26 mouse cellular contexts compared by ENCODE assay signal in genomic region chr13:24398488-24398887, GRCm38 (mm10).
DNase-seq lines count a peak whose midpoint lies in the region; ATAC-seq lines count a peak whose summit lies in the region.
"Had no signal": no experiment of that assay in that cellular context is flagged by ENCODE, and none has a peak within 500 bp of the region (broad histone marks: within the 10 kb centered on the region; RNA-seq: fewer than 3 reads in every experiment).

No protein-coding gene starts in this region.

- no peaks in the 10 kb centered on the region for H3K9me3 ChIP-seq in liver, embryonic 11.5 days (ENCODE audit: control insufficient read depth, low read length)
- H3K9me3 ChIP-seq in liver, embryonic 12.5 days (replicated peaks): no peaks in the 10 kb centered on the region
- H3K9me3 ChIP-seq: forebrain, embryonic 10.5 days; forebrain, embryonic 13.5 days; heart, embryonic 10.5 days; heart, embryonic 13.5 days; hindbrain, embryonic 12.5 days; hindbrain, embryonic 15.5 days had no signal

- peaks cover 2% of the 10 kb centered on the region; the same call in 1 of the 2 replicates for H3K4me1 ChIP-seq in liver, embryonic 11.5 days (replicated peaks; ENCODE audit: control insufficient read depth, insufficient read depth, low read length)
- peaks cover 16% of the 10 kb centered on the region for H3K4me1 ChIP-seq in liver, embryonic 12.5 days
- H3K4me1 ChIP-seq: hindbrain, embryonic 12.5 days; hindbrain, embryonic 15.5 days had no signal

- ATAC-seq in liver, embryonic 11.5 days (replicated peaks; ENCODE audit: low FRiP score): no peak
- no peak for ATAC-seq in liver, embryonic 12.5 days
- ATAC-seq: activated CD4-positive, CD25-positive, alpha-beta regulatory T cell, adult 4 months; CD4-positive, CD25-positive, alpha-beta regulatory T cell, adult 4 months; forebrain, embryonic 13.5 days; forebrain, embryonic 16.5 days had no signal

- H3K9ac ChIP-seq in liver, embryonic 11.5 days (ENCODE audit: low read depth, low read length): no peak overlapping the region
- no peak overlapping the region for H3K9ac ChIP-seq in liver, embryonic 12.5 days
- H3K9ac ChIP-seq: forebrain, embryonic 13.5 days; heart, embryonic 13.5 days; hindbrain, embryonic 12.5 days; hindbrain, embryonic 15.5 days had no signal

- H3K36me3 ChIP-seq in liver, embryonic 11.5 days (ENCODE audit: control insufficient read depth, insufficient read depth, low read length): no peaks in the 10 kb centered on the region
- no peaks in the 10 kb centered on the region for H3K36me3 ChIP-seq in liver, embryonic 12.5 days
- H3K36me3 ChIP-seq in splenic B cell, adult 2 months (ENCODE audit: control insufficient read depth, insufficient read depth, low read length, poor library complexity, severe bottlenecking): no peaks in the 10 kb centered on the region
- H3K36me3 ChIP-seq: forebrain, embryonic 10.5 days; heart, embryonic 10.5 days; heart, embryonic 13.5 days; hindbrain, embryonic 12.5 days; hindbrain, embryonic 15.5 days had no signal

- peak; percentile 7 for DNase-seq in liver, embryonic 11.5 days (ENCODE audit: low spot score)
- peak; percentile 78 to 86 for DNase-seq in spleen, postnatal 36 days (ENCODE audit: low spot score in 2 of 2)
- no peak for DNase-seq in spleen, adult 18-20 months
- peak; percentile 33 for DNase-seq in thymus, postnatal 14 days
- no peak for DNase-seq in thymus, postnatal 10 days (ENCODE audit: low spot score in 2 of 2)
- DNase-seq in splenic B cell, adult 2 months (ENCODE audit: low read depth, low spot score): peak; percentile 83
- no peak for DNase-seq in layer of hippocampus, adult 11-12 months (ENCODE audit: low spot score)
- DNase-seq: adrenal gland, adult 8-10 months; adrenal gland, postnatal 25 days; cerebellum, adult 18-20 months; cerebellum, adult 9-10 months; cerebellum, postnatal 14 days; gastrocnemius, postnatal 10 days; gastrocnemius, postnatal 36 days; heart, adult 2 months; heart, postnatal 14 days had no signal

- 66% methylated on average over 3 of the region's 3 CpGs for WGBS in liver, embryonic 11.5 days
- 54% methylated on average over 3 of the region's 3 CpGs for WGBS in liver, embryonic 12.5 days (ENCODE audit: insufficient replicate concordance)

- no peak overlapping the region for H3K4me3 ChIP-seq in liver, embryonic 11.5 days (ENCODE audit: low read depth, low read length)
- no peak overlapping the region for H3K4me3 ChIP-seq in liver, embryonic 12.5 days
- H3K4me3 ChIP-seq: forebrain, embryonic 10.5 days; forebrain, embryonic 13.5 days; heart, adult 2 months; heart, embryonic 10.5 days; heart, embryonic 13.5 days; hindbrain, embryonic 12.5 days; hindbrain, embryonic 15.5 days had no signal

- H3K4me2 ChIP-seq in liver, embryonic 11.5 days: no peak overlapping the region
- no peak overlapping the region for H3K4me2 ChIP-seq in liver, embryonic 12.5 days
- H3K4me2 ChIP-seq: forebrain, embryonic 13.5 days; heart, embryonic 13.5 days; hindbrain, embryonic 12.5 days; hindbrain, embryonic 15.5 days had no signal

- no peaks in the 10 kb centered on the region for H3K27me3 ChIP-seq in liver, embryonic 11.5 days (replicated peaks; ENCODE audit: control insufficient read depth, insufficient read depth, low read length)
- H3K27me3 ChIP-seq in liver, embryonic 12.5 days (replicated peaks): no peaks in the 10 kb centered on the region
- no peaks in the 10 kb centered on the region for H3K27me3 ChIP-seq in splenic B cell, adult 2 months (ENCODE audit: control insufficient read depth, insufficient read depth, low read length, poor library complexity, severe bottlenecking)
- H3K27me3 ChIP-seq: forebrain, embryonic 13.5 days; hindbrain, embryonic 12.5 days; hindbrain, embryonic 15.5 days had no signal

- no peak overlapping the region for H3K27ac ChIP-seq in liver, embryonic 11.5 days (ENCODE audit: low read depth, low read length)
- H3K27ac ChIP-seq in liver, embryonic 12.5 days: no peak overlapping the region
- H3K27ac ChIP-seq: forebrain, embryonic 10.5 days; forebrain, embryonic 13.5 days; heart, adult 2 months; heart, embryonic 10.5 days; heart, embryonic 13.5 days; hindbrain, embryonic 12.5 days; hindbrain, embryonic 15.5 days had no signal

Comparison
In these comparisons a context has a peak if more than half of its experiments do, and no peak if none do; other contexts are left out.
1. DNase-seq: peak in liver, embryonic 11.5 days (single experiment), spleen, postnatal 36 days (2 of 2), thymus, postnatal 14 days (single experiment) and splenic B cell, adult 2 months (single experiment); none in spleen, adult 18-20 months (0 of 2), thymus, postnatal 10 days (0 of 2) and layer of hippocampus, adult 11-12 months (single experiment).